Mouse (Mus musculus): ENCODE data around the gene Dgkd.

DNA sequence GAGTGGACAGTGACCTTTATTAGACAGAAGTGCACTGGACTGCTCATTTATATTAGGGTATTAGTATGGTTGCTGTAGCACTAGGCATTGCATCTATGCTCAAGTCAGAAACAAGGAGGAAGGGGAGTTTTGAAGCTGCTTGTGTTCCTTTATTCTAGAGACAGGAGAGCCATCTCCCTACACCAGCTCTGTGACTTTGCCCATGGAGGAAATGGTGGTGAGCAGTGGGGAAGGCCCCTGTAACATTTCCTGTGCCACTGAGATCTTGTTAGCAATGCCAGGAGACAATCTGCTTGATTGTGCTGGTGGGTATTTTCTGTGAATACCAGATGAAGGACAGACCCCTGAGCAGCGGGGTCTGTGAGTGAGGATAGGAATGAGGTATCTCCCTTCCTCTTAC, 23.0 kb downstream of the Dgkd start:
- no peak for TF ChIP-seq CTCF (IDR thresholded peaks at IDR 0.05 in 2 of 3, conservative IDR thresholded peaks at IDR 0.05 in 1 of 3; ENCODE audit: control insufficient read depth in 1 of 3, insufficient read depth in 1 of 3, low read depth in 2 of 3, low read length in 3 of 3, poor library complexity in 1 of 3, severe bottlenecking in 1 of 3)
- TF ChIP-seq MYC (IDR thresholded peaks at IDR 0.05; ENCODE audit: low read depth, low read length): no peak
- no peak for TF ChIP-seq USF2 (IDR thresholded peaks at IDR 0.05; ENCODE audit: borderline replicate concordance in 1 of 2, insufficient read depth in 1 of 2, low read depth in 1 of 2, low read length in 2 of 2)
- TF ChIP-seq MAX (IDR thresholded peaks at IDR 0.05; ENCODE audit: low read length): no peak
- TF ChIP-seq POLR2A (IDR thresholded peaks at IDR 0.05; ENCODE audit: control insufficient read depth in 1 of 2, insufficient read depth in 1 of 2, low read depth in 1 of 2, low read length in 2 of 2, poor library complexity in 1 of 2): no peak
- TF ChIP-seq MAFK (IDR thresholded peaks at IDR 0.05; ENCODE audit: borderline replicate concordance, low read depth, low read length): no peak
- TF ChIP-seq NRF1 (IDR thresholded peaks at IDR 0.05; ENCODE audit: insufficient read depth, low read depth, low read length, poor library complexity, severe bottlenecking): no peak
- no peak for TF ChIP-seq CHD2 (IDR thresholded peaks at IDR 0.05; ENCODE audit: low read length)

All from MEL (cell line).